Mouse (Mus musculus) 3134 (cell line): ENCODE measurements at regions not wholly inside any gene's neighbourhood (a gene's known extent, or its start where the extent isn't known, plus 50 kb on each side); places are given as distances from the start of the nearest gene placed in this dataset.

Experiments
- DNase-seq: peaks from one replicate; pipeline ENCODE4 v3.0.0-alpha.2; 2011; ENCODE audit warnings: low spot score; ENCODE audit not compliant: insufficient read length; ENCODE audit errors: extremely low read depth

DNA sequence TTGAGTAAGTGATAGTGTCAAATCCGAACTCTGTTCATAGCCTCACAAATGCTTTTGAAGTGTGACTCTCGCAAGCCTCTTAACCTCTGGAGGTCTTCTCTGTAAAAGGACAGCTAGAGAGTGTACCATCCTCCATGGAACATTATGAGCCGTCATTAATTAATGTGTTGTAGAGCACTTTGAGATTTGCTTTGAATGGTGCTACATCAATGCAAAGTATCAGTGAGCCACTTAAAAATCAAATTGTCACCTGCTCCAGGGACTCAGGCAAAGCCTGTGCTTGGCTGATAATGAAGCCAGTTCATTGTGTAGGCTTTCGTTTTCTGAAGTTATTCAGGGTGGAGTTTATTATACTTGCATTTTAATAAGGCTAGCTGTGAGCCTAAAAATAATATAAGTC lies 801.8 kb upstream of the B3galt2 start:
- no peak for DNase-seq

DNA sequence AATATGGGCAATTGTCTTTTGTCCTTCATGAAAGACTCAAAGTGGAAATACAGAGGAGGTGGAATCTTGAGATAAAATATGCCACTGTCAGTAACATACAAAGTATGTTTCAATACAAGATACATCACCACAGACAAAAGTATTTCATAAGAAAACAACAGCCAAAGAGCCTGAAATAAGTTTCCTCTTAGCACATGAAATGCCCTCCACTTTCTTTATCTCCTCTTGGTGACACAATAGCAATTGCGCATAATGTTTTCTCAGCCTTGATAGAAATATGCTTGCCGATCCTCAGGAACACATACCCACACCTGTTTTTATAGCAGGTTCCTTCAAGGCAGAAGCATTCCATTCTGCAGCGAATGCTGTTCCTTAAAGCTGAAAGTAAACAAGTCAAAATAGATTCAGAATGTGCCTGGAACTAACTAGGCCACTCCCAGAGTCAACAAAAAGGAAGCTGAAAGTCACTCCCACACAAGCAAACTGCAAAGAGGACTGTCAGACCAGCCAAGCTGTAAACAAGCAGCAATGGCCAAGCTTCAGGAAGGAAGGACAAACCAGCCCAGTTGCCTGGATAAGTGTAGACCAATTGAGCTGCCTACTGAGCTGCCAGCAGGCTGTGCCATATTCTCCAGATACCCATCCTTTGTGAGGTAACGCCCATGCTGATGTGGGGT lies 773.3 kb upstream of the B3galt2 start:
- no peak for DNase-seq

- no peak for DNase-seq
Measured at GRCm38 (mm10) chr1:142891842-142892241, 748.6 kb upstream of the B3galt2 start.

DNA sequence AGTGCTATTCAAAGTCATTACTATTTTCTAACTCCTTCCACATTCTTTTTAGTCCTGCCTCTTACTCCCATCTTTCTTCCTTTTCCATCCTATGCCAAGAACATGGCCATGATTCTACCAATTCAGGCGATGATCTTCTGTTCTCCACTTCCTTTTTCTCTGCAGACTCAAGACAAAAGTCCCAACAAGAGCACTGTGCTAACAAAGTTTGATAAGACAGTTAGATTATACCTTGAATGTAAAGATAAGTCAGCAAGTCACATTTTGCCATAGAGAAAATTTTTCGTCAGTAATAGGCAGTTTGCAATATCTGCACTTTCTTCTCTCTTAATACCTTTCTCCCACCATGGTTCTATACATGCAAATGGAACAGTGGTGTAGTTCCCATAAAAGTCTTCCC lies 747.3 kb upstream of the B3galt2 start:
- DNase-seq, result no peak

- DNase-seq, result no peak
Measured at GRCm38 (mm10) chr1:142894145-142894544, 746.3 kb upstream of the B3galt2 start.

GRCm38 (mm10) chr1:142895081-142895480 lies 745.4 kb upstream of the B3galt2 start:
- DNase-seq, result no peak

GRCm38 (mm10) chr1:142909907-142910306 lies 730.6 kb upstream of the B3galt2 start:
- DNase-seq, result no peak

DNA sequence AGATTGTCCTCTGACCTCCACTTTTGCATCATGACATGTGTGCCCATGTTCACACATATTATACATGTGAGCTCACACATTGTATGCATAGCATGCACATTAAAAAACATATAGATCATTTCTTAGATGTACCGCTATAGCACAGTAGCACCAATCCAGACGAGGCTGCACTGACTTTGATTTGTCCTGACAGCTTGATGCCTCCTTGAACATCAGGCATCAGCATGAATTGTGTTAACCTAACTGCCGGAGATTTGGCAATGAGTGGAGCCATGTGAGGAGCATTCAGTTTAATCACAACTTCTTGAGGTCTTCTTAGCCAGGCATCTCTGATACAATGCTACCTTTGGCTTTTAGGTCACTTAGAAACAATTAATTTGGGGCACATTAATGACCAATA lies 683.8 kb upstream of the B3galt2 start:
- no peak for DNase-seq

DNA sequence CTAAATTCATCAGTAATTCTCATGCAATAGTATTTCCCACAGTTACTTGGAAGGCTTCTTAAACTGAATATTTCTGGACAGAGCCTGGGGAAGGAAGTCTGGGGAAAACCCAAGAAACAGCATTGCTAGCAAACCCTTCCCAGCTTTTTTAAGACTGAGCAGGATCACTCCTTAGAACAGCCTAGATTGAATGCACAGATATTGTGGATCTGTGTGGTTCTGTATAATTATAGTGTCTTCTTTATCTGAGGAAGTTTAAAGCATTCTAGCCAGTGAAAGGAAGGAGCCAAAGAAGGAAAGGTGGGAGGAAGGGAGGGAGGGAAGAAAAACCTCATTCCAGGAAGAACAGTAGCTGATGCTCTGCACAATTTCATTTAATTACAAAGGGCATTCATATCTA lies 669.0 kb upstream of the B3galt2 start:
- no peak for DNase-seq

- no peak for DNase-seq
Measured at GRCm38 (mm10) chr1:142973387-142973786, 667.1 kb upstream of the B3galt2 start.

DNA sequence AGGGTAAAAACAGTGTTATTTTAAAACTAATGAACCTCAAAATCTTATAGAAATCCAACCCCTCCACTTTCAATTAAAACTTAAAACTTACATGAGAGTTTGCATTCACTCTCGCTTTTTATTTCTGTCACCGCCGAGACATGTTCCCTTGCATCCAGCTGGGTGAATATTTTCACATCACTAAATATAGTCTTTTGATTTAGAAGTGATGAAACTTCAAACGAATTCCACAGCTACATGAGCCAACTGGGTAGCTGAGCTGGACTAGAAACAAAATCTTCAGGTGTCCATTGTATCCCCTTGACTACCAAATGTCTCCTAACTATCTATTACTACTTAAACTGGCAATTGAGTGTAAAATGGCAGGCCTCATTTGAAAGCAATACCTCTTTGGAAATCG lies 657.5 kb upstream of the B3galt2 start:
- DNase-seq, result no peak

- no peak for DNase-seq
Measured at GRCm38 (mm10) chr1:142983641-142984040, 656.8 kb upstream of the B3galt2 start.

DNA sequence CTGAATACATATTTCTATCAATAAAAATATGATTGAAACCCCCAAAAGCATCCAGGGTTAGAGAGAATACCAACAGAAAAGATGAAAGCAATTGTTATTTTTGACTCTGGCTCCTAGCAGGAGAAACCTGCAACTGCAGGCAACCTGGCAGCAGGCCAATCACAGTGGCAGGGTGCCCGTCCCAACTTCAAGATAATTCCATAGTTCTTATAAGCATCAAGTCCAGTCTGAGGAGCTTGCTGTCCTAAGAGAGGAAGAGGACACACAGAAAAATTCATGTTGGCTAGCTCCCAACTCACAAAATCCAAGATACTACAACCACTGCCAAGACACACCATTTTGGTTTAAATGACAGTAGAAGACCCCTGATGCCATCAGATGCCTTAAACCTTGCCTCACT lies 654.9 kb upstream of the B3galt2 start:
- DNase-seq, result no peak

GRCm38 (mm10) chr1:143000216-143000615 lies 640.2 kb upstream of the B3galt2 start:
- no peak for DNase-seq

- no peak for DNase-seq
Measured at GRCm38 (mm10) chr1:143001112-143001511, 639.4 kb upstream of the B3galt2 start.

GRCm38 (mm10) chr1:143006045-143006444 lies 634.4 kb upstream of the B3galt2 start:
- DNase-seq, result no peak

- DNase-seq, result no peak
Measured at GRCm38 (mm10) chr1:143019982-143020381, 620.5 kb upstream of the B3galt2 start.

GRCm38 (mm10) chr1:143053161-143053560 lies 587.3 kb upstream of the B3galt2 start:
- no peak for DNase-seq

DNA sequence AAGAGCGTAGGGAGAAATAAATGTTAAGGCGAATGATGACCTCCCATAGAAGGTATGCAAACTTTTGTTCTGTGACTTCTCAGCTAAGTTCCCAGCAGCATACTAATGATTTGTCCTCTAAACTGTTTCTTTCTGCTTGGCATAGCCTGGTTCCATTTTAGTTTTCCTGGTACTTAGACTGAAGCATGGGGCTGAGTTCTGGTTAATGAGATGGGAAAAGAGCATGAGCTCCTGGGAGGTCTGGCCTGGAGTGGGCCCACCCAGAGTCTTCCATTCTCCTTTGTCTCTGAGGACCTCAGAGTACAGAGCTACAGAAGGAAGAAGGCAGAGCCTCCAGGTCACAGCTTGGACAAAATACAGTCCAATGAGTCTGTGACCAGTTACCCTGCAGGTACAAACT lies 586.9 kb upstream of the B3galt2 start:
- no peak for DNase-seq

- no peak for DNase-seq
Measured at GRCm38 (mm10) chr1:143054451-143055024, 585.9 kb upstream of the B3galt2 start.

- DNase-seq, result no peak
Measured at GRCm38 (mm10) chr1:143060698-143061576, 579.5 kb upstream of the B3galt2 start.

DNA sequence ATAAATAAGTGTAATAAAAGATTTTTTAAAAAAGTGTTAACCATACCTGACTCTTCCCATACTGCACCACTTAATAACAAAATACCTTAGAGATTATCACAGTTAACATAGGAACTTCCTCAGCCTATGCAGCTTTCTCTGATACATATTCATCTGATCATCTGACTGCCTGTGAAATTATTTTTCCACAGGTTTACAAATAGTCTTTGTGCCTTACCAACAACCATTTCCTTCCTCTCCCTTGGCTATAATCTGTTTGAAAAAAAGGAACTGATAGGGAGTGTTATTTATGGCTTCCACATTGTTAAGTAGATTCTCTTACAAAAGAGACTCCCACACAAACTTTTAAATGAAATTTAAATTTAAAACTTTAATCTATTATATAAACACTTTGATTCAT lies 575.0 kb upstream of the B3galt2 start:
- DNase-seq, result no peak
